Mouse (Mus musculus): Measurements from ENCODE around the gene Mapk8ip3. TPM values are rescaled to one million over a fixed set of nuclear protein-coding genes. Genes with fewer than 3 reads are reported as not detected.

Mapk8ip3 gene
- polyA plus RNA-seq, 1 experiment from 2014 or later, result 14.8 TPM

Other genes with a start within 250 kb of the Mapk8ip3 start
- gene Syngr3, start 247.0 kb downstream of the Mapk8ip3 start, polyA plus RNA-seq (2018), result 0.14 to 0.76 TPM (median 0.19 TPM) in 3 replicates
- gene Gfer, start 240.8 kb downstream of the Mapk8ip3 start, polyA plus RNA-seq (2018), result 16.2 to 28.0 TPM (median 20.3 TPM) in 3 replicates
- gene Noxo1, start 240.7 kb downstream of the Mapk8ip3 start, polyA plus RNA-seq (2018), result 0.50 to 3.8 TPM (median 0.72 TPM) in 3 replicates
- 10.6 to 22.6 TPM (median 18.7 TPM) in 3 replicates for gene Tbl3, start 229.3 kb downstream of the Mapk8ip3 start, polyA plus RNA-seq (2018)
- not detected in 3 replicates for gene Rnf151, start 218.9 kb downstream of the Mapk8ip3 start, polyA plus RNA-seq (2018)
- gene Rps2, start 218.9 kb downstream of the Mapk8ip3 start, polyA plus RNA-seq (2018), result 612 to 1,759 TPM (median 1,226 TPM) in 3 replicates
- 128 to 178 TPM (median 156 TPM) in 3 replicates for gene Ndufb10, start 212.5 kb downstream of the Mapk8ip3 start, polyA plus RNA-seq (2018)
- not detected in 3 replicates for gene Rpl3l, start 209.2 kb downstream of the Mapk8ip3 start, polyA plus RNA-seq (2018)
- gene Msrb1, start 200.3 kb downstream of the Mapk8ip3 start, polyA plus RNA-seq (2018), result 145 to 266 TPM (median 156 TPM) in 3 replicates
- not detected in 3 replicates for gene Hs3st6, start 184.0 kb downstream of the Mapk8ip3 start, polyA plus RNA-seq (2018)
- not detected in 3 replicates for gene Meiob, start 132.7 kb downstream of the Mapk8ip3 start, polyA plus RNA-seq (2018)
- 27.7 to 43.0 TPM (median 28.4 TPM) in 3 replicates for gene Hagh, start 96.8 kb downstream of the Mapk8ip3 start, polyA plus RNA-seq (2018)
- gene Fahd1, start 86.6 kb downstream of the Mapk8ip3 start, polyA plus RNA-seq (2018), result 6.7 to 11.2 TPM (median 10.4 TPM) in 3 replicates
- not detected in 3 replicates for gene Igfals, start 71.0 kb downstream of the Mapk8ip3 start, polyA plus RNA-seq (2018)
- gene Nubp2, start 50.6 kb downstream of the Mapk8ip3 start, polyA plus RNA-seq (2018), result 22.4 to 61.4 TPM (median 44.7 TPM) in 3 replicates
- 17.0 to 23.2 TPM (median 18.9 TPM) in 3 replicates for gene Spsb3, start 50.3 kb downstream of the Mapk8ip3 start, polyA plus RNA-seq (2018)
- gene Eme2, start 41.9 kb downstream of the Mapk8ip3 start, polyA plus RNA-seq (2018), result 4.6 to 7.3 TPM (median 7.2 TPM) in 3 replicates
- gene Mrps34, start 41.9 kb downstream of the Mapk8ip3 start, polyA plus RNA-seq (2018), result 22.2 to 58.4 TPM (median 43.9 TPM) in 3 replicates
- 8.8 to 36.2 TPM (median 19.0 TPM) in 3 replicates for gene Nme3, start 40.5 kb downstream of the Mapk8ip3 start, polyA plus RNA-seq (2018)
- gene Jpt2, start 23.7 kb upstream of the Mapk8ip3 start, polyA plus RNA-seq (2018), result 22.2 to 58.8 TPM (median 31.5 TPM) in 3 replicates
- gene Cramp1l, start 78.8 kb upstream of the Mapk8ip3 start, polyA plus RNA-seq (2018), result 6.7 to 8.9 TPM (median 7.8 TPM) in 3 replicates
- gene Ift140, start 79.1 kb upstream of the Mapk8ip3 start, polyA plus RNA-seq (2018), result 5.9 to 8.6 TPM (median 6.8 TPM) in 3 replicates
- gene Tmem204, start 146.6 kb upstream of the Mapk8ip3 start, polyA plus RNA-seq (2018), result not detected in 3 replicates
- 3.5 to 12.8 TPM (median 7.7 TPM) in 3 replicates for gene Telo2, start 179.0 kb upstream of the Mapk8ip3 start, polyA plus RNA-seq (2018)
- gene Ptx4, start 183.8 kb upstream of the Mapk8ip3 start, polyA plus RNA-seq (2018), result not detected in 3 replicates
- 98.1 to 170 TPM (median 98.2 TPM) in 3 replicates for gene Clcn7, start 196.4 kb upstream of the Mapk8ip3 start, polyA plus RNA-seq (2018)
- not detected in 3 replicates for gene Ccdc154, start 225.5 kb upstream of the Mapk8ip3 start, polyA plus RNA-seq (2018)
- not detected in 3 replicates for gene Gm38655, start 238.5 kb upstream of the Mapk8ip3 start, polyA plus RNA-seq (2018)
- gene BC003965, start 247.6 kb upstream of the Mapk8ip3 start, polyA plus RNA-seq (2018), result 3.5 to 10.5 TPM (median 6.5 TPM) in 3 replicates